Mouse (Mus musculus) MEL (cell line): ENCODE data around the gene Spop. TPM values are rescaled to one million over a fixed set of nuclear protein-coding genes. Genes with fewer than 3 reads are reported as not detected.
A peak's percentile ranks its signal among the peaks of the same experiment; 100 is the strongest.

Experiments used
- DNase-seq: peaks from one replicate; pipeline ENCODE4 v3.0.0; 2011; ENCODE audit warnings: low read depth, low spot score
- H3K27ac ChIP-seq: 2 replicates; pipeline ENCODE4 v1.5.1; 2012; ENCODE audit warnings: low read depth, mild to moderate bottlenecking, control low read depth, low read length, moderate library complexity; ENCODE audit not compliant: control insufficient read depth
- H3K27me3 ChIP-seq, 2 experiments: fragments of 150-350 bp in 1 of 2; sonication (generic) in 1 of 2; 2 replicates each; pipeline ENCODE4 v1.6.1; 2012; ENCODE audit warnings: low read length in 2 of 2, mild to moderate bottlenecking in 2 of 2, improper control_type of control experiment in 1 of 2, moderate library complexity in 1 of 2; ENCODE audit not compliant: insufficient read depth in 2 of 2, control insufficient read depth in 1 of 2
- H3K36me3 ChIP-seq, 2 experiments: 2 replicates each; pipeline ENCODE4 v1.6.1; 2012 to 2014; ENCODE audit warnings: low read length in 2 of 2, improper control_type of control experiment in 1 of 2, inconsistent platforms in 1 of 2, mild to moderate bottlenecking in 1 of 2; ENCODE audit not compliant: insufficient read depth in 2 of 2, control insufficient read depth in 1 of 2
- H3K4me1 ChIP-seq, 2 experiments: fragments of 150-350 bp in 1 of 2; sonication (generic) in 1 of 2; 2 replicates each; pipeline ENCODE4 v1.6.1; 2012; ENCODE audit warnings: low read length in 2 of 2, improper control_type of control experiment in 1 of 2, mild to moderate bottlenecking in 1 of 2; ENCODE audit not compliant: insufficient read depth in 2 of 2, control insufficient read depth in 1 of 2
- H3K4me3 ChIP-seq, 2 experiments: fragments of 150-350 bp in 1 of 2; sonication (generic) in 1 of 2; 2 replicates each; pipeline ENCODE4 v1.5.1; 2012; ENCODE audit warnings: low read depth in 2 of 2, low read length in 2 of 2, mild to moderate bottlenecking in 2 of 2, moderate library complexity in 2 of 2, control low read depth in 1 of 2, improper control_type of control experiment in 1 of 2; ENCODE audit not compliant: control insufficient read depth in 1 of 2, insufficient read depth in 1 of 2
- H3K79me2 ChIP-seq: 2 replicates; pipeline ENCODE4 v1.6.1; 2012; ENCODE audit warnings: mild to moderate bottlenecking, low read length, moderate library complexity; ENCODE audit not compliant: control insufficient read depth, poor library complexity, insufficient read depth
- H3K9ac ChIP-seq: 2 replicates; pipeline ENCODE4 v1.6.1; 2012; ENCODE audit warnings: low read depth, mild to moderate bottlenecking, control low read depth, low read length, moderate library complexity; ENCODE audit not compliant: control insufficient read depth, poor library complexity, severe bottlenecking
- H3K9me3 ChIP-seq: fragments of 150-350 bp; sonication (generic); replicated peaks from 2 replicates; pipeline ENCODE4 v1.6.1; 2012; ENCODE audit warnings: mild to moderate bottlenecking, low read length, improper control_type of control experiment, moderate library complexity; ENCODE audit not compliant: insufficient read depth
- BHLHE40 ChIP-seq: IDR thresholded peaks from 2 replicates; pipeline ENCODE4 v1.6.1; 2012; ENCODE audit warnings: low read depth, mild to moderate bottlenecking, inconsistent platforms, low read length, improper control_type of control experiment, borderline replicate concordance
- CHD2 ChIP-seq: IDR thresholded peaks from 2 replicates; pipeline ENCODE4 v1.6.1; 2011; ENCODE audit warnings: low read length, improper control_type of control experiment
- CTCF ChIP-seq, 3 experiments: IDR thresholded peaks in 2 of 3; conservative IDR thresholded peaks in 1 of 3; 2 replicates each; pipeline ENCODE4 v1.5.1; 2011 to 2012; ENCODE audit warnings: low read length in 3 of 3, low read depth in 2 of 3, mild to moderate bottlenecking in 2 of 3, improper control_type of control experiment in 1 of 3, inconsistent platforms in 1 of 3, mixed read lengths in 1 of 3, moderate library complexity in 1 of 3; ENCODE audit not compliant: control insufficient read depth in 1 of 3, insufficient read depth in 1 of 3, poor library complexity in 1 of 3, severe bottlenecking in 1 of 3
- E2F4 ChIP-seq: IDR thresholded peaks from 2 replicates; pipeline ENCODE4 v1.6.1; 2011; ENCODE audit warnings: low read depth, low read length, improper control_type of control experiment, borderline replicate concordance
- ELF1 ChIP-seq: IDR thresholded peaks from 2 replicates; pipeline ENCODE4 v1.6.1; 2014; ENCODE audit warnings: low read depth, mild to moderate bottlenecking, inconsistent platforms, low read length, improper control_type of control experiment, moderate library complexity
- ETS1 ChIP-seq: IDR thresholded peaks from 2 replicates; pipeline ENCODE4 v1.6.1; 2012; ENCODE audit warnings: low read depth, mild to moderate bottlenecking, inconsistent platforms, low read length, improper control_type of control experiment, moderate library complexity
- GABPA ChIP-seq: IDR thresholded peaks from 2 replicates; pipeline ENCODE4 v1.6.1; 2012; ENCODE audit warnings: low read depth, mild to moderate bottlenecking, inconsistent platforms, low read length, improper control_type of control experiment, moderate library complexity
- GATA1 ChIP-seq: IDR thresholded peaks from 2 replicates; pipeline ENCODE4 v1.6.1; 2011; ENCODE audit warnings: low read depth, low read length, improper control_type of control experiment
- HCFC1 ChIP-seq: IDR thresholded peaks from 2 replicates; pipeline ENCODE4 v1.6.1; 2012; ENCODE audit warnings: low read depth, mild to moderate bottlenecking, inconsistent platforms, low read length, improper control_type of control experiment, moderate library complexity
- JUND ChIP-seq: IDR thresholded peaks from 2 replicates; pipeline ENCODE4 v1.6.1; 2011; ENCODE audit warnings: low read depth, mild to moderate bottlenecking, improper control_type of control experiment, low read length
- KAT2A ChIP-seq: conservative IDR thresholded peaks from 2 replicates; pipeline ENCODE4 v1.6.1; 2012; ENCODE audit warnings: low read depth, low read length, improper control_type of control experiment, inconsistent platforms
- MAFK ChIP-seq: IDR thresholded peaks from 2 replicates; pipeline ENCODE4 v1.6.1; 2011; ENCODE audit warnings: low read depth, mild to moderate bottlenecking, low read length, improper control_type of control experiment, borderline replicate concordance
- MAX ChIP-seq: IDR thresholded peaks from 2 replicates; pipeline ENCODE4 v1.6.1; 2011; ENCODE audit warnings: low read length, improper control_type of control experiment
- MAZ ChIP-seq: IDR thresholded peaks from 2 replicates; pipeline ENCODE4 v1.6.1; 2012; ENCODE audit warnings: low read depth, mild to moderate bottlenecking, inconsistent platforms, low read length, improper control_type of control experiment
- MEF2A ChIP-seq: IDR thresholded peaks from 2 replicates; pipeline ENCODE4 v1.6.1; 2014; ENCODE audit warnings: low read depth, mild to moderate bottlenecking, inconsistent platforms, low read length, improper control_type of control experiment; ENCODE audit not compliant: poor library complexity, insufficient replicate concordance, severe bottlenecking; ENCODE audit errors: extremely low read depth
- MYB ChIP-seq: IDR thresholded peaks from 2 replicates; pipeline ENCODE4 v1.6.1; 2011; ENCODE audit warnings: mild to moderate bottlenecking, low read depth, low read length, improper control_type of control experiment
- MYC ChIP-seq: IDR thresholded peaks from 2 replicates; pipeline ENCODE4 v1.6.1; 2011; ENCODE audit warnings: low read depth, mild to moderate bottlenecking, low read length, improper control_type of control experiment, moderate library complexity
- NRF1 ChIP-seq: IDR thresholded peaks from 2 replicates; pipeline ENCODE4 v1.6.1; 2014; ENCODE audit warnings: low read depth, mild to moderate bottlenecking, inconsistent platforms, low read length, improper control_type of control experiment, moderate library complexity; ENCODE audit not compliant: poor library complexity, insufficient read depth, severe bottlenecking
- POLR2A ChIP-seq, 2 experiments: IDR thresholded peaks; 2 replicates each; pipeline ENCODE4 v1.6.1; 2011 to 2012; ENCODE audit warnings: low read length in 2 of 2, mild to moderate bottlenecking in 2 of 2, control low read depth in 1 of 2, improper control_type of control experiment in 1 of 2, low read depth in 1 of 2, moderate library complexity in 1 of 2; ENCODE audit not compliant: control insufficient read depth in 1 of 2, insufficient read depth in 1 of 2, poor library complexity in 1 of 2
- RAD21 ChIP-seq: IDR thresholded peaks from 2 replicates; pipeline ENCODE4 v1.6.1; 2011; ENCODE audit warnings: mild to moderate bottlenecking, low read depth, low read length, improper control_type of control experiment
- RCOR1 ChIP-seq: IDR thresholded peaks from 2 replicates; pipeline ENCODE4 v1.6.1; 2012; ENCODE audit warnings: low read depth, mild to moderate bottlenecking, inconsistent platforms, low read length, improper control_type of control experiment
- SMC3 ChIP-seq: IDR thresholded peaks from 2 replicates; pipeline ENCODE4 v1.6.1; 2011; ENCODE audit warnings: low read depth, low read length, improper control_type of control experiment
- TAL1 ChIP-seq: IDR thresholded peaks from 2 replicates; pipeline ENCODE4 v1.6.1; 2012; ENCODE audit warnings: mild to moderate bottlenecking, inconsistent platforms, low read length, moderate library complexity, mixed read lengths
- TBP ChIP-seq: IDR thresholded peaks from 2 replicates; pipeline ENCODE4 v1.8.0; 2011; ENCODE audit warnings: low read depth, low read length, improper control_type of control experiment
- TCF12 ChIP-seq: IDR thresholded peaks from 2 replicates; pipeline ENCODE4 v1.6.1; 2014; ENCODE audit warnings: low read depth, mild to moderate bottlenecking, inconsistent platforms, low read length, improper control_type of control experiment, moderate library complexity
- UBTF ChIP-seq: IDR thresholded peaks from 2 replicates; pipeline ENCODE4 v1.6.1; 2012; ENCODE audit warnings: low read depth, mild to moderate bottlenecking, inconsistent platforms, low read length, improper control_type of control experiment, moderate library complexity, borderline replicate concordance; ENCODE audit not compliant: insufficient read depth
- ZKSCAN1 ChIP-seq: IDR thresholded peaks from 2 replicates; pipeline ENCODE4 v1.6.1; 2012; ENCODE audit warnings: low read depth, mild to moderate bottlenecking, inconsistent platforms, low read length, improper control_type of control experiment, moderate library complexity
- ZMIZ1 ChIP-seq: IDR thresholded peaks from 2 replicates; pipeline ENCODE4 v1.6.1; 2012; ENCODE audit warnings: low read depth, mild to moderate bottlenecking, inconsistent platforms, low read length, improper control_type of control experiment, moderate library complexity
- polyA plus RNA-seq, 2 experiments: library from polyadenylated mRNA; stranded (reverse) in 1 of 2; unstranded in 1 of 2; fragments of >175 nt in 1 of 2; fragments of >200 nt in 1 of 2; gene quantifications; 2 replicates each; pipeline versions ENCODE4 v1.2.1 to v1.2.4; 2012; ENCODE audit warnings: low replicate concordance in 2 of 2, low read depth in 1 of 2; ENCODE audit not compliant: insufficient read length in 2 of 2, insufficient read depth in 1 of 2, missing spikeins in 1 of 2
- total RNA-seq: library from RNA; depleted of rRNA; stranded (reverse); fragments of 300-350 nt; gene quantifications from 2 replicates; pipeline ENCODE4 v1.2.3, GENCODE M21; 2012

Gene Spop
- total and polyA plus RNA-seq, 3 experiments: 41.5 to 84.0 TPM; not detected in 1

- Histone ChIP-seq H3K27ac (no peak overlapping the region), H3K36me3 (peaks cover 0 to 20% of the 10 kb centered on the region in 2 experiments; a peak in 2 of 4 replicates), H3K9ac (no peak overlapping the region), H3K79me2 (no peaks in the 10 kb centered on the region), H3K4me3 (no peak overlapping the region)
- TF ChIP-seq E2F4: no peak
- TF ChIP-seq TBP: no peak
- no peak for TF ChIP-seq BHLHE40
- peak; percentile 21 for TF ChIP-seq RAD21
- peak; percentile 60 for TF ChIP-seq SMC3
- TF ChIP-seq MAX: no peak
- peak; percentile 12 to 66 (median 38); a peak in 5 of 6 replicates for TF ChIP-seq CTCF (IDR thresholded peaks at IDR 0.05 in 2 of 3, conservative IDR thresholded peaks at IDR 0.05 in 1 of 3; ENCODE audit: control insufficient read depth in 1 of 3, insufficient read depth in 1 of 3, low read depth in 2 of 3, low read length in 3 of 3, poor library complexity in 1 of 3, severe bottlenecking in 1 of 3)
- no peak for TF ChIP-seq HCFC1
- TF ChIP-seq RCOR1: no peak
- no peak for TF ChIP-seq ZKSCAN1
- no peak for TF ChIP-seq TCF12
- no peak for TF ChIP-seq JUND
- no peak for TF ChIP-seq GATA1
- no peak for TF ChIP-seq KAT2A
- TF ChIP-seq NRF1: no peak
- TF ChIP-seq ZMIZ1: no peak
- peak; percentile 69; the same call in 1 of the 2 replicates for TF ChIP-seq MYC
- TF ChIP-seq ETS1: no peak
- TF ChIP-seq CHD2: no peak
- TF ChIP-seq ELF1: no peak
- no peak for TF ChIP-seq MEF2A
- TF ChIP-seq MAFK: no peak
- TF ChIP-seq UBTF: no peak
- no peak for TF ChIP-seq GABPA
- no peak for TF ChIP-seq POLR2A (IDR thresholded peaks at IDR 0.05; ENCODE audit: control insufficient read depth in 1 of 2, insufficient read depth in 1 of 2, low read depth in 1 of 2, low read length in 2 of 2, poor library complexity in 1 of 2)
- no peak for TF ChIP-seq MAZ
- no peak for TF ChIP-seq MYB
- TF ChIP-seq TAL1: no peak
- TF ChIP-seq, all 39 proteins: peak for 4
- H3K27me3 ChIP-seq: no peaks in the 10 kb centered on the region
- peak; percentile 48 for DNase-seq
- H3K4me1 ChIP-seq: no peaks in the 10 kb centered on the region
- no peaks in the 10 kb centered on the region for H3K9me3 ChIP-seq
Observed at GRCm38 (mm10) chr11:95479458-95479857, 65.6 kb downstream of the Spop start.
